Mouse (Mus musculus) E14TG2a.4 (cell line): Measurements from ENCODE around the gene Adamtsl5.

Experiments
- H3K27me3 ChIP-seq: 2 replicates; pipeline ENCODE4 v1.6.1; 2014; ENCODE audit warnings: low read length, control low read depth; ENCODE audit not compliant: insufficient read depth
- H3K36me3 ChIP-seq: 2 replicates; pipeline ENCODE4 v1.6.1; 2014; ENCODE audit warnings: low read length, control low read depth; ENCODE audit not compliant: insufficient read depth
- H3K4me1 ChIP-seq: replicated peaks from 2 replicates; pipeline ENCODE4 v1.6.1; 2014; ENCODE audit warnings: low read depth, low read length, control low read depth
- H3K4me3 ChIP-seq: replicated peaks from 2 replicates; pipeline ENCODE4 v1.5.1; 2014; ENCODE audit warnings: mild to moderate bottlenecking, low read length
- H3K9me3 ChIP-seq: 2 replicates; pipeline ENCODE4 v1.6.1; 2014; ENCODE audit warnings: low read length, control low read depth
- CTCF ChIP-seq: conservative IDR thresholded peaks from 2 replicates; pipeline ENCODE4 v1.5.1; 2014; ENCODE audit warnings: low read length
- NANOG ChIP-seq: IDR thresholded peaks from 2 replicates; pipeline ENCODE4 v1.6.1; 2014; ENCODE audit warnings: borderline replicate concordance, low read length, mixed read lengths
- POU5F1 ChIP-seq: IDR thresholded peaks from 2 replicates; pipeline ENCODE4 v1.6.1; 2014; ENCODE audit warnings: low read length, borderline replicate concordance

Adamtsl5 gene

DNA sequence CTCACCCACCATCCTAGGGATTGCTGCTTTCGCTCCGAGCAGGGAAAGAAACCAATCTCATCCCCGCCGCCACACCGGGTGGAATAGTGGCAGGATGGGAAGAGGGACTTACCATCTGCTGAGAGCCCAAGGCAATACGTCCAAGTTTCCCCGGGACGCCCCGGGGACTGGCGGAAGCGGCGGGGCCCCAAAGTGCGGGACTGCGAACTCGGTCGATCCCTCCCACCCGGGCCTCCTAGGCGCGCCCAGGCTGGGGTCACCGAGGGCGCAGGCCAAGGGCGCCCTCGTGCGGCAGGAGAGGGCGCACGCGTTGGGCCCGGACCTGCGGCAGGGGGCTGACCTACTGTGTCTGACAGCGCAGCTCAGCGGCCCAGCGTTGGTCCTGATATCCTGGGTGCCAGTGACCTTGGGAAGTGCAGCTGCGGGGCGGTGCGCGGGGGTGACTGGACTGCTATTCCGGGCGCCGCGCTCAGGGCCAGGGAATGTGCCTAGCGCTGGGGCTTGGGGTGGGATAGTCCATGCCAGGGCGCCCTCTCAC lies at the start of gene Adamtsl5:
Adamtsl5 (minus strand) TSS at position 169 of the 538 bp plus-strand sequence.
- H3K9me3 ChIP-seq, result no peaks in the 10 kb centered on the region
- H3K4me3 ChIP-seq, result peak within 1 kb of the TSS; percentile 77
- TF ChIP-seq POU5F1 (no peak), CTCF (no peak), NANOG (no peak)
- H3K4me1 ChIP-seq, result peaks cover 88% of the 10 kb centered on the region
- H3K27me3 ChIP-seq, result peaks cover 76% of the 10 kb centered on the region
- H3K36me3 ChIP-seq, result no peaks in the 10 kb centered on the region

DNA sequence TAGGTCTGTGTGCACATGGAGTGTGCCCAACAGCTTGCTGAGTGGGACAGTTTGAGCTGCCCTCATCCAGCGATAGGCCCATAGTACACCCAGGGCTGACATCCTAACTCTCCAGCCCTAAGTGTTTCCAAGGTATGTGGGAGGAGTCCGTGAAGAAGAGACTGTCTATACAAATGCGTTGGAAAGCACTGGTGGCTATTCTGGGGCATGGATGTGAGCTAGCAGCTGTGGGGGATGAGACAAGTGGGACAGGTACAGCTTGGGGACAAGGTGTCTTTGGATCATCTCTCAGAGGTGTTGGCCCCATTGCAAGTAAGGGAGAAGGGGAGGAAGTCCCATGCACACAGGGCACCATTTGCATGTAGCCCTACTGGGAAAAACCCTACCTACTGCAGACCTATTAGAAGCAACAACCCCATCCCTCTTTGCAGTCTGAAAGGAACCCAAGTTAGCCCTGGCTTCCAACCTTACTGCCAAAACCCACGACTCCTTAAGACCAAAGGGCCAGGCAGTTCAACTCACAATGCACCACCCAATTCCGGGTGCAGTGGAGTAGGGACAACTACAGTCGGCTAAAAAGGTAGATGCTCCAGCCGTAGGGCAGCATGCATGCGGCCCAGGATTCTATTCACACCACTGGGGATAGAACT lies 49.4 kb upstream of the Adamtsl5 start:
- no peak for TF ChIP-seq CTCF
- no peak for TF ChIP-seq NANOG
- no peak for TF ChIP-seq POU5F1
- Histone ChIP-seq H3K36me3 (peaks cover 76% of the 10 kb centered on the region), H3K4me3 (peak overlapping the region; percentile 87), H3K4me1 (peaks cover 76% of the 10 kb centered on the region), H3K27me3 (no peaks in the 10 kb centered on the region), H3K9me3 (no peaks in the 10 kb centered on the region)

DNA sequence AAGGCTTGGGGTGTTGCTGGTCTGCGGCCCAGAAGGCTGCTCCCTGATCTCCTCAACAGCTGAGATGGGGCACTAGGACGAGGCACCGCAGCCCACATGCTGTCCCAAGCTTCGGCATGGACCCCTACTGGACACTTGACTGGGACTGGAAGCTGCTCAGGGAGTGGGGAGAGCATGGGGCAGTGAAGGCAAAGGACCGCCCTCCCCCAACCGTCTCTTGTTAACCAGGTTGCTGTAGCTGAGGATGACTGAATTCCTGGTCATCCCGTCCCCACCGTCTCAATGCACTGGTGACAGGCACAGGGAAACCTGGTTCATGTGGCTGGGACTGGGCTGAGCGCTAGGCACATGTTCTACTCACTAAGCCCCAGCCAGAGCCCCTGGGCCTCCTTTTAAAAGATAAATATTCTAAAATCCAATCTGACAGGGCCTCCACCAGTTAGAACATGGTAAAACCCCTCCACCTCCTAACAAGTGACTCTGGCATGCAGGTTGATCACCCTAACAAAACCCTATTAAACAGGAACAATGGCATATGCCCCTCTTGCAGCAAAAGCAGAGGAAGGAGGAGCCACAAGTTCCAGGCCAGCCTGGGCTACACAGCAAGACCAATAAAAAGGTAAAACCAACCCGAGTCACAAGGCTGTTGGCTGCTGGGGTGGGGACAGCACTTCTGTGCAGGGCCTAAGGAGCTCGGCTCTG lies 48.8 kb upstream of the Adamtsl5 start:
- Histone ChIP-seq H3K27me3 (no peaks in the 10 kb centered on the region), H3K4me3 (peak overlapping the region; percentile 87), H3K36me3 (peaks cover 76% of the 10 kb centered on the region), H3K4me1 (peaks cover 80% of the 10 kb centered on the region), H3K9me3 (no peaks in the 10 kb centered on the region)
- TF ChIP-seq CTCF, result no peak
- TF ChIP-seq NANOG, result peak; percentile 17; the same call in 1 of the 2 replicates
- TF ChIP-seq POU5F1, result no peak

DNA sequence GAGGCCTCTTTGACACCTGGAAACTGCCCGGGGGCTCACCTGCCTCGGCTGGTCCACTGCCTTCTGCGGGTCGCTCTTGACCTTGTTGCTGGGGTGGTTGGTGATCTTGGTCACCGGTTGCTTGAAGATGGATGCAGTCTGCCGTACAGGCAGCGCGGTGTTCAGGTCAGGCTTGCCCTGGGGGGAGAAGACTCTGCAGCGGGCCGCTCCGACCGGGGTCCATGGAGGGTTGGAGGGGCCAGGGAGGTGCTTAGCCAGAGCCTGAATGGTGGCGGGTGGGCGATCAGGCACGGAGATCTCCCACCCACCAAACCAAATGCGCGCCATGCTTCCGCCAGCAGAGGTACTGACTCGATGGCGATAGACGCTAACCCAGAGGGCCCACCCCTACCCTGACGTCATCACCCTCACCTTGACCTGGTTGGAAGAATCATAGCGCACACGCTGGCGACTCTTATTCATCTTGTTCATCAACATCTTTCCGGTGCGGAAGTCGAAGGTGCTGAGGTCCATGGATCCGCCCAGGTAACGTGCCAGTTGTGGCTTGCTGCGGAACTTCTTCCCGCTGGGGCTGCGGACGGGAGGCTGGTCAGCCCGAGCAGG lies 46.9 kb upstream of the Adamtsl5 start:
- peaks cover 74% of the 10 kb centered on the region for H3K4me1 ChIP-seq
- peaks cover 77% of the 10 kb centered on the region for H3K36me3 ChIP-seq
- no peaks in the 10 kb centered on the region for H3K9me3 ChIP-seq
- H3K4me3 ChIP-seq, result peak overlapping the region; percentile 87
- TF ChIP-seq CTCF, result no peak
- TF ChIP-seq NANOG, result no peak
- TF ChIP-seq POU5F1, result no peak
- H3K27me3 ChIP-seq, result no peaks in the 10 kb centered on the region

DNA sequence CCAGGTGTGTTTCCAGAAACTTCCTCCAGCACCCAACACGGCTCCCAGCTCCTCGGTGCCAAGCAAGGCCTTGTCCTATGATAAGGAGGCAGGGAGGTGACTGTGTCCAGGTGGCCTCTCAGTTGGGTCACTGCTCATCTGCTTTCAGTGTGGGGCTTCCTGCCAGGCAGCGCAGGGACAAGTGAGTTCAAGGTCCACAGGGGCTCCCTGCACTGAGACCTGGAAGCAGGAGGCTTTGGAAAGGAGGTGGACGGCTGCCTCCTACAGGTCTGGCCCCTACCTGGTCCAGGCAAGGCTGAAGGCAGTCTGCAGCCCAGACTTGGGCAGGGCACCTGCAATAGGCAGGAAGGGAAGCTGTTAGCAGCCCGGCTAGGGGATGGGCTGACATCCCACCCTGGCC lies 44.5 kb upstream of the Adamtsl5 start:
- no peaks in the 10 kb centered on the region for H3K27me3 ChIP-seq
- peaks cover 82% of the 10 kb centered on the region for H3K36me3 ChIP-seq
- no peaks in the 10 kb centered on the region for H3K9me3 ChIP-seq
- peaks cover 86% of the 10 kb centered on the region for H3K4me1 ChIP-seq
- H3K4me3 ChIP-seq, result no peak overlapping the region
- TF ChIP-seq POU5F1 (no peak), CTCF (no peak), NANOG (no peak)

DNA sequence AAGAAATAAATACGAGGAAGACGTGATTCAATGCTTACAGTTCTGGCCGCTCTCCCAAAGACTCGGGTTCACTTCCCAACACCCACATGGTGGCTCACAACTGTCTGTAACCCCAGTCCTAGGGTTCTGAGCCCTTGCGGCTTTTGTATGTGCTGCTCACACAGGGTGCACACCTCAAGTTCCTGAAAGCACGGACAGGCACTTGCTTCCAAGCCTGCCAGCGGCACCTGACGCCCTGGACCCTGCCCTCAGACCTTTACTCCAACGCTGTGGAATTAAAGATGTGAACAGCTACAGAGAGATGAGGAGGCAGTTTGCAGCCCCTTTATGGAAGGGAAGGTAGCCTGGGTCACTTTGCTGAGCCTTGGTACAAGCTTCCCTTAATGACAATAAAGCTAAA lies 42.5 kb upstream of the Adamtsl5 start:
- peaks cover 13% of the 10 kb centered on the region for H3K27me3 ChIP-seq
- H3K4me3 ChIP-seq, result no peak overlapping the region
- H3K9me3 ChIP-seq, result no peaks in the 10 kb centered on the region
- H3K4me1 ChIP-seq, result peaks cover 78% of the 10 kb centered on the region
- H3K36me3 ChIP-seq, result peaks cover 67% of the 10 kb centered on the region
- TF ChIP-seq POU5F1, result no peak
- no peak for TF ChIP-seq CTCF
- TF ChIP-seq NANOG, result no peak

DNA sequence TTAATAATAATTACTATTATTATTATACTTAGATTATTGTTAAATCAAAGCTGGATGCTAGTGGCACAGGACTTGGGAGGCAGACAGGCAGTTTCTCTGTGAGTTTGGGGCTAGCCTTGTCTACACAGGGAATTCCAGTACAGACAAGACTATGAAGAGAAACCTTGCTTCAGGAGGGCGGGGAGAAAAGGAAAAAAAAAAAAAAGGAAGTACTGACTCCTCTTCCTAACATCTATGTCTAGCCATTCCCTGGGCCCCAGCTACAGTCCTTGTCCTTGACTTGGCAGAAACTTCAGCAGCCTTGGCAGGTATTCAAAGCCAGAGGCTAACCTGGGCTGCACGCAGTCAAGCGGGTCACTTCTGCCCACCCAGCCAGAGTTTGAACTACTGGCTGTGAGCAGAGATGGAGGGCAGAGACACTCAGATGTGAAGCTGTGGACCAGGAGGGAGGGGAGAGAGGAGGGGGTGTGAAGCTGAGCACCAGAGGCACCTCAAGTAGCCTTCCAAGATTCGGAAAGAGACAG lies 41.0 kb upstream of the Adamtsl5 start:
- H3K36me3 ChIP-seq, result peaks cover 67% of the 10 kb centered on the region

DNA sequence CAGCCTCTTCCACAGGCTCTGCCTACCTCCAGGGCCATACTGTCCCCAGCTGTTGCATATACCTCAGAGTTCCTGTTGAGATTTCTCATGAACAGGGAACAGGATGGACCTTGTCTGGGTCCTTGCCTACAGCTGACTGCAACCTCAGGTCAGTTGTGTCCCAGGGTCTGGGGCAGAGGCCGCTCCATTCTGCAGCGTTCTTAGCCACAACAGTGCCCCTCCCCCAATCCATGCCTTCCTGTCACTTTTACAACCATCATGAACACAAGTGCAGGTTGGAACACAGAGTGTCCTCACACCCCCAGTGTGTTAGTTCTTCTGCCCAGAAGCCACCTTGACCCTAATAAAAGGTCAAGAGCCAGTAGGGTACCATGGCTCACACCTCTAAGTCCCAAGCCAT lies 40.5 kb upstream of the Adamtsl5 start:
- TF ChIP-seq NANOG, result no peak
- TF ChIP-seq CTCF, result no peak
- no peak for TF ChIP-seq POU5F1
- H3K9me3 ChIP-seq, result no peaks in the 10 kb centered on the region
- peak overlapping the region; percentile 80 for H3K4me3 ChIP-seq
- H3K27me3 ChIP-seq, result peaks cover 13% of the 10 kb centered on the region
- H3K36me3 ChIP-seq, result peaks cover 65% of the 10 kb centered on the region
- H3K4me1 ChIP-seq, result peaks cover 78% of the 10 kb centered on the region

More for the DNA sequence above, 41.0 kb upstream of the Adamtsl5 start:
- H3K4me3 ChIP-seq, result no peak overlapping the region
- peaks cover 78% of the 10 kb centered on the region for H3K4me1 ChIP-seq
- H3K27me3 ChIP-seq, result peaks cover 13% of the 10 kb centered on the region
- TF ChIP-seq CTCF, result no peak
- no peak for TF ChIP-seq POU5F1
- TF ChIP-seq NANOG, result no peak
- no peaks in the 10 kb centered on the region for H3K9me3 ChIP-seq
